Mouse (Mus musculus): ENCODE results near the gene Spcs2.
A peak's percentile ranks its signal among the peaks of the same experiment; 100 is the strongest.

The Spcs2 gene

DNA sequence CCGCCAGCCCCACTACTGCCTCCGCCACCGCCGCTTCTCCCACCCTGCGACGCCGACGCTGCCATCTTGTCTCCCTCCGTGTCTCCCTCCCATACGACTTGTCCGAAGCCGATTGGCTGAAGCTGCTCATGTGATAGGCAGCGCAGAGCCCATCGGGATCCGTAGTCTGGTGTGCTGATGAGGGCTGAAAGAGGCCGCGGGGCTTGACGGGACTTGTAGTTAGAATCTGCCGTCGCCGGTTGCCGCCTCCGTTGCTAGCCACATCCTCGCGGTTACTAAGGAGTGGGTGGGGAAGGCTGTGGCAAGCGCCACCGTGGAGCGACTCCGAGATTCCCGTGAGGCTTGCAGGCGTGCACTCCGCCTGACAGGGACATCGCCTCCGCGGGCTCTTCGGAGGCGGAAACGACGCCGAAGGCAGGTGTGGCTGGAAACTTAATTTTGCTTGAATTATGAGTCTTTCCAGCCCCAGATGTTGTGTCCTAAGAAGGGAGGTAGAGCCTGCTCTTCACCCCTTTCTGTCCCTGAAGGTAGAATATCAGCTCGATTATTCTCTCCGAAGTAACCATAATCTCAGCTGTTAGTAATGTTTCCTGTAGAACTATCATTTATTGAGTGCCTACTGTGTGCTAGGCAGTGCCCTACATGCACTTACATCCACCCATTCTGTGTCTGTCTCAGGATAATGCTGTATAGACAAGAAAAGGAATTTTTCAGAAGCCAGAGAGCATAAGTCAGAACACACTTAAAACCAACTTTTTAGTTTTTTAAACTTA, 4.3 kb downstream of the Spcs2 start, which contains the start of gene Xrra1:
TSS of gene Xrra1 (plus strand) at position 304 of the 773 bp plus-strand sequence.
- DNase-seq: peak; percentile 99

DNA sequence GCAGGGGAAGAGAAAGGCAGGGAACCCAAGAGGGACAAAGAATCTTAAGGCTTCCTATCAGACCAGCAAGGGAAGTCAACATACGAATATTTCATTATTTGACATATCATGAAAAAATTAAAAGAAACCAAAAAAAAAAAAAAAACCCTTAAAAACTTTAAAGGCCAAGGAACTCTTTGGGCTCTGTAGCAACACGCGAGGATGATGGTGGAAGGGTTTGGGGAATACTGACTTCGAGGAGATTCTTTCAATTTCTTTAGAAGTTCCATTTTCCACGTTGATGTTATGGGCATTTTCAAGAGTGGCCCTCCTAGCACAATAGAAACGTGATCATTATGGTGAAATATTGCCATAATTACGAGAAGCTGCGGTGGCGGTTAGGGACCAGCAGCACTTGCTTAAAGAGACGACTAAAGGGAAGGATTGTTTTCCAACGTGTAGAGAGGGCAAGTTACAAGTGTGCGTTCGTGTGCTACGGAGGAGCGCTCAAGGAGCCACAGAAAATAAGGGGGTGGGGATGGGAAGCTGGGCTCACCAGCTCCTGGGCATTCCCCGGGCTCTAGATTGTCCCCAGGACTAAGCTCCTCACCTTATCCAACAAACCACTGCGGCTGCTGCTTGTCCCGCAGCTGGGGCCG, 5.0 kb downstream of the Spcs2 start:
- DNase-seq: no peak

DNA sequence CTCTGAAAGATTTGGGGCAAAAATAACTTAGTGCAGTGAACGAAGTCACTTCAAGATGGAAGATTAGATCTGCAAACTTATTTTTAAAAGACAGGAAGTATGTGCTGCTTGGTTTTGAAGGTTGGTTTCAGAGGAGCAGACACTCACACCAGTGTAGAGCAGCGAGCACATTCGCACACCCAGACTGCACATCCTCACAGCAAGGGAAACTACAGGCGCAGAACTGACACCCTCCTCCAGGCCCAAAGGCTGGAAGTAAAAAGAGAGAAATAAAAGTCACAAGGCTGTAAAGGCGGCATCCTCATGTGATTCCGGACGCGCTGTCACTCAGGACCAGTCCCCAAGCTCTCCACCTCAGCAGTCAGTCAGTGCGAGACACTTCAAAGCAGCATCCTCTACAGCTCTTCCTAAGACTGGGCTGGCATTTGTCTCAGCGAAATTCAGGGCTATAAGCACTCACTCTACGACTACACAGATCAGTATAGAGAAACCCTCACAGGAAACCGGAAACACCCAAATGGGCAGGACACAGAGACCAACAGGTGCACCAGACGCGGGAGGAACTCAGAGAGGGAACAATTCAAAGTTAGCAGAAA, 6.9 kb downstream of the Spcs2 start:
- DNase-seq: no peak

DNA sequence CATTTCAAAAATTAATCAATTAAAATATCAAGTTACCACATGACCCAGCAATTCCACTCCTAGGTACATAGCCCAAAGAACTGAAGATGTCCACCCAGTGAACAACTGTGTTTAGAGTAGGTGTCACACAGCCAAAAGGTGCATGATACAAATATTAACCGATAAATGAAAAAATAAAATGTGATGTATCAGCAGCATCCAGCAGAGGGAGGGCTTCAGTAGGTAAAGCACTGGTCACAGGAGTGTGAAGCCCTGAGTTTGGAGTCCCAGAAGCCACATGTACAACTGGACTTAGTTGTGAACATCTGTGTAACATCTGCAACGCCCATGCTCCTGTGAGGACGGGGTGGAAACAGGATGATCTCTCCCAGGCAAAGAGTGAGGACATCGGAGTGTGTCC, 9.0 kb downstream of the Spcs2 start:
- no peak for DNase-seq

DNA sequence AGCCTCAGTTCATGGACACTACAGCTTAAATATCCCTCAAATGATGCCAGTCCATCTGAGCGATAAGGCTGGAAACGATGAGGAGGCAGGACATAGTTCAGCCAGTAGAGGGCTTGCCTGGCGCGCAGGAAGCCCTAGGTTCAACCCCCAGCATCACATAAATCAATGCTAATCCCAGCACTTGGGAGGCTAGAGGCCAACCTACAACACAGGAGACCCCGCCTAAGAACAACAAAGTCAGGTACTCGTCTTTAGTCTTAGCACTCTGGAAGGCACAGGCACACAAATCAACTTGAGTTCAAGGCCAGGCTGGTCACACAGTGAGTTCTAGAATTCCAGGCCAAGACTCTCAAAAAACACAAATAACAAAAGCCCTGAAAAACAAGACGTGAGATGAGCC, 9.9 kb downstream of the Spcs2 start:
- no peak for DNase-seq

DNA sequence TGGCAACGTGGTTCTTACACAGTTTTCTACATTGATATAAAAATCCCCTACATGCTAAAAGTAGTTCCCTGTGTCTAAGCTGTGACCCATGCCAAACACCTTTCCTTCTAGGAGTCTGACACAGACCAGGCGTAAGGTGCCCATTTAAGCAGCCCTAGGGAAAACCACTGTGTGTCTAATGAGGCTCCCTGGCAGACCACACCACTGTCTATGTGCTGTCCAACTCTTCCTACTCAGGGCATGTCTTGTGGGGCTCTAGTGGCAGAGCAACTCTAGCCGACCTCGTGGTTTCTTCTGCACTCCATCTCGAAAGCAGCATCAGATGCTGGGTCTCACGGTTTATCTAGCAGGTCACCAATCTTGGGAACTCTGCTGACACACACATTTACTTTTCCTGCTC, 11.6 kb downstream of the Spcs2 start:
- no peak for DNase-seq

DNA sequence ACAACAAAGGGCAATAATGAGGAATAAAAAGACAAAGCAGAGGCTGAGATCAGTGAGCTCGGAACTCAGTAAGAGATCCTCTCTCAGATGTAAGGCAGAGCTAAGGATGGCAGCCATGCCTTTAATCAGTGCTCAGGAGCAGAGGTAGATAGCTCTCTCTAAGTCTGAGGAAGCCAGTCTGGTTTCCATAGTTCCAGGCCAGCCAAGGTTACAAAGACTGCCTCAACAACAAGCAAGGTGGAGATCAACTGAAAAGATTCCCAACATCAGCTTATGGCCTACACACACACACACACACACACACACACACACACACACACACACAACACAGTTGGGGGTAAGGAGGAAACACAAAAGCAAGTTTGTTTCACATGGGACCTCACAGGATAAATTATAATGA, 12.1 kb downstream of the Spcs2 start:
- DNase-seq: no peak

DNA sequence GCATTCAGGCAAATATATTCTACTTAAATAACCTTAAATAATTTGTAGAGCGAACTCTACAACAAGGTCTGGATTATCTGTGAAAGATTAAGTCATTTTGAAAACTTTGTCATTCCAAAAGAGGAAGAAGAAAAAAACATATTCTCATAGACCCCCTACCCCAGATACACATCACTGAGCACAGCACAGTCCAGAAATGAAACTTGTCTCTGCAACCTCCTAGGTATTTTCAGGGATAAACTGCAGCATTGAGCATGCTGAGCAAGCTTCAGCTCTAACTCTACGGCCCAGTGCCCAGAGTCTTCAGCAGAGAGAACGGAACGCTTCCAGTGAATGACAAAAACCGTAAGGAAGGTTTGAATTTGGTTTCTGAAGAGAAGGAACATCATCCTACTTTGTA, 12.7 kb downstream of the Spcs2 start:
- no peak for DNase-seq

DNA sequence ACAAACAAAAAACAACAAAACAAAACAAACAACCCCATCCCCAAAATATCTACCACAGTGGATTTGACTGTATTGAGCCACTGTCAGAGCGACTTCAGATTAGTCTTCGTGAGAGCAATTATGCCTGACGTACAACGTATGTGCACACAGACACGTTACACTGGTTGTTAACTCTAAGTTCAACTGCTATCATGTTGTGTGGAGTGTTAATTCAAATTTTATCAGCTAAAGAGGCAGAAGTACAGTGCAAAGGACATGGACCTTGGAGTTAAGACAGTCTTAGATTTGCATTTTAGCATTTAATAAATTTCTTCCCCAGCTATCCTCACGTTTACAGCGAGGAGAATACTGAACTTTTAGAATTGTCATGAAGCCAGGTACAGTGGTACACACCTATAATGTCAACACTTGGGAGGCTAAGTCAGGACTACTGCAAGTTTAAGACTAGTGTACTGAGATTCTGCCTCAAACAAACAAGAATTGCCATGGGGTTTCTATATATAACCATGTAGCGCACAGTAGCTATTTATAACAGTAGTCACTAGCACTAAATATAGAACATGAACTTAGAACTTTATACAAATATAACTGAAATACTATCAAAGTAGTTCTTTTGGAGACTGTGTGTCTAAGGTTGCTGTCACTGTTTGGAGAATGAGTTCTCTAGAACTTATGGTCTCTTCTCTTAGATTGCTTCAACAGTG, 17.6 kb downstream of the Spcs2 start:
- no peak for DNase-seq

DNA sequence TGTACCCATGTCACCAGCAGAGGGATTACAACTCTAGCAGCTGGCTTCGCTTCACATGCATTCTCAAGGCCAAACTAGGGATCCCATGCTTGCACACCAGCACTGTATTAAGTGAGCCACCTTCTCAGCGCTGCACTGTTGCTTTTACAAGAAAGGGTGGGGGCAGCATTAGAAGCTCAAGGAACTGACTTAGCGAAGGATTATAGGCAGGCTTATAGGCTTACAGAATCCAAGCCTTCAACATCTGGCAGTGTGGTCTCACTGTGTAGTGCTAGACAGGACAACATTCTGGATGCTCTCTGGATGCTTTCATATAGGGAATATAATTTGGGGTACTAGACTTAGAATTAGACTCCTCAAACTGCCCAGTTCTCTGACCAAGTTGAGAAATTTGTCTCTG, 25.0 kb downstream of the Spcs2 start:
- no peak for DNase-seq

DNA sequence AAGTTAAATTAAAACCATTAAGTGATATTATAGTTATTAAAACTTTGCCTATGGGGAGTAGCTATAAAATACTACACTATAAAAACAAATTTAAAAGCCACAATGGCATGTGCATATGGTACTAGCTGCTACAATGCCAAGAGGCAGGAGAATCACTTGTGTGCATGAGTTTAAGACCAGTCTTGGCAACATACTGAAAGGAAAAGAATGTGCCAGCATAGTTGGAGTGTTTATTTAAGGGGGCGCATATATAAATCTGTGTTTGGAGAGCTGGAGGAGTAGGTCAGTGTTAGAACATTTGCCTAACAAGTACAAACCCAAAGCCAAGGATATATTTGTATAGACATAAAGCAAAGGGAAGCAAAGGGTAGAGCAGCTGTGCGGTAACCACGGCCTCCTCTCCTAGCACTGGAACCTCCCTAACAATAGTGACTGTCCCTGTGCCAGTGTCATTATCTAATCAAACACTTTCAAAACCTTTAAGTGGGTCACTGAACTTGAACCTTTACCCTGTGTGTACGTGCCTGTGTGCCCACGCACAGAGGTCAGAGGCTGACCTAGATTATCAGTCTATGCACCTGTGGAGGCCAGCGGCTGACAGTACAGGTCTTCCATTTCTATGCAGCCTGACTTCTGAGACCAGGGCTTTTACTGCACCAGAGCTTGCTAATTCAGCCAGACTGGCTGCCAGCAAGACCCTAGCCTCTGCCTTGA, 25.7 kb downstream of the Spcs2 start:
- peak; percentile 53 for DNase-seq

DNA sequence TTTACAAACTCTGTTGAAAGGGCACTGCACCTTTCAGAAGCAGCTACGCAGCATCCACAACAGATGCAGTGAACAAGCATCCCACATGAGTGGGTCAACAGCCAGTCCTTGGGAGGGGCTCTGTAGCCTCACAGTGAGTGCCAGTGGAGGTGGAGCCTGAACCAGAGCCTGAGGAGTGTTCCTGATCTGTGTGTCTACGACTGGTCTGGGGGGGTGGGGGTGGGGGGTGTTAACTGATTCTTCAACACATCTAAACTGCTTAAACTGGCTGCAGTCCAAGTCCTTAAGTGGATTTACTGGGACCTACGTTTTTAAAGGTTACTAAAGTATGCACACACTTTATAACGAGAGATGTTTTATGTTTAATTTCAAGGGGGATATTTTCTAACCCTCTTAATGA, 26.5 kb downstream of the Spcs2 start:
- DNase-seq: peak; percentile 55

DNA sequence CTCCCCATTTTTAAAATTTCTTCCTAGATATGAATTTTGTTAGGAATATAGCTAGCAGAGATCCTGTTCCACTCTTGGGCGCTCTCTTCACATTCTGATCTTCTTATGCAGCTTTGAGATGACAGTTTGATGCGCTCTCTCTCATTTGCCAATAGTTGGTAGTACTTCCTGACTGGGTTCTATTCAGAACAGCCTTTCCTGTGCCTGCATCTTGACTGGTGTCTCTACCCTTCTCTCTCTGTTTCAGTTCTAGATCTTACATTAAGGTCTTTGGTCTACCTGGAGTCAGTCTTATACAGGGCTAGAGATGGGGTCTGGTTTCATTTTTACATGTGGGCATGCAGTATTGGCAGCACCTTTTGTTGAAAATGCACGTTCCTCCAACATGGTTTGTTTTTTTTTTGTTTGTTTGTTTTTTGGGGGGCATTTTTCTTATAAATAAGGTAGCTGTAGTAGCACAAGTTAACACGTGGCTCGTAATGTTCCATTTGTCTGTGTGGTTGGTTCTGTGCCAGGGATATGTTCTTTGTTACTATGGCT, 28.9 kb downstream of the Spcs2 start:
- DNase-seq: no peak

DNA sequence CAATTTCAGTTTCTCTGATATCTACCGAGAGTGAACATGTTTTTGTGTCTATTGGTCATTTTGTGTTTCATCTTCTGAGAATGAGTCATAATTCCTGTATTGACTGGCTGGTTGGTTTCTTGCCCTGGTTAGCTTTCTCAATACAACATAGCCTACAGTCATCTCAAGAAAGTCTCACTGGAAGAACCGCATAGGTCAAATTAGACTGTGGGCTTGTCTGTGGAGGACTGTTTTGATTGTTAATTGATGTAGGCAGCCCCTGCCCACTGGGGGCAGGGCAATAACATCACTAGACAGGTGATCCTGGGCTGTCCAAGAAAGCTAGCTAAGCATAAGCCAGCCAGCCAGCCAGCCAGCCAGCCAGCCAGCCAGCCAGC, 29.4 kb downstream of the Spcs2 start:
- no peak for DNase-seq

DNA sequence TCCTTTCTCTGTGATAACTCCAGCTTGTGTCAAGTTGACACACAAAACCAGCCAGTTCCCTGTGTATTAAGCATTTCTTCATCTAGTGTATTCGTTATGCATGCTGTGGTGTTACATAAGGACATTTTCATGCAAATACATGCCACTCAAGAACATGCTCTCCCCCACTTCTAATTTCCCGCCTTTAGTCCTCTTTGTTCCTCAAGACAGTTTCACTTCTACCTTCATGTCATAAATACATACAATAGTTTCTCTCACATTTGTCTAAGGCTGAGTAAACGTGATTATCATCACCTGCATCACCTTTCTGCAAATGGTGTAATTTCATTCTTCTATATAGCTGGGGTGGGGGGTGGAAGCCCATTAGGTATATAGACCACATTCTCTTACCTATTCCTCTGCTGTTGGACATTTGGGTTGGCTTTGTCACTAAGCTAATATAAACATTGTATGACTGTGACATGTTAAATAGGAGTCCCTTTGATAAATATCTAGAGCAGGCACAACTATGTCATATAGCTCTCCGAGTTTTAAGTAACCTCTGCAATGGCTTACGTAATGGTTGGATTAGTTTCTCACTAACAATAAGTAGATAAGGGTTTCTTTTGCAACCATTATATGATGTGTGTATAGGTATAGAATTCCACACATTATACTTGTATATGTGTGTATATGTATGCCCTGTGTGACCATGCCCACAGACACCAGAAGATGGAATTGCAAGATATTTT, 30.0 kb downstream of the Spcs2 start:
- no peak for DNase-seq

DNA sequence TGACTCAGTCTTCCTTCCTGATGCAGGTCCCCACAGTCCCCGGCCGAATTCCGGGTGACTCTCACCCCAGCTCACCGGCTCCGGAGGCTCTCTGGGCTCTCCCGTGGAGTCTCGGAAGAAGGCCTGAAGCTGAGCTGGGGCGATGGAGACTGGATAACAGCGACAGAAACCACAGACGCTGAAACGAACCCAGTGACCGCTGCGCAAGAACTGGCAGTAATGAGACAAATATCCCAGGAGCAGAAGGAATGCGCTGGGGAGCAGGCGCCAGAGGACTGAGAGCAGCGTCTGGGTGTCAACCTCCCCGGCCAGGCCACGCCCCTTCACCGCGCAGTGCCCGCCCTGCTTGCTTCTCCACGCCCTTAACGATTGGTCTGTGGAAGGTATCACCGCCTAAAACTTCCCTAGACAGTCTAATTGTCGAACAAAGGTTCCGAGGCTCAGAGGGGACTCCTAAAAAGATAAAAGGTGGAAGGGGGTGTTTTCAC, 35.1 kb downstream of the Spcs2 start, which contains the start of gene Neu3:
TSS of gene Neu3 (minus strand) at position 335 of the 488 bp plus-strand sequence.
- peak; percentile 97 for DNase-seq

DNA sequence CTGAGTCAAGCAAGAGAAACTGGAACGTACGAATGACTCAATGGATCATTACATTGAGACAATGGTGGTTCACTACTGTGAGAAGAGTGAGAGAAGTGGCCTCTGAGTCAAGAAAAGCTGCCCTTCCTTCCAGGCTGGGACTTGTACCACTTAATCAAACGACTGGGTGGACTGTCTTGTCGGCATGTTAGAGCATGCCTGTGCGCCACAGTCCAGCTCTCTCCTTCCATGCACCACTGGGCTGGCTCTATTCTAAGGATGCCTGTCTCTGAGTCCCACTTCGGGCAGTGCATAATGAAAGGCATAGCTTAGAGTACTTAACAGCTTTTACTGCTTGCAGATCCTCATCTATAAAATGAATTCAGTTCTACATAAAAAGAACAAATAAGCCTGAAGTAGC, 37.2 kb downstream of the Spcs2 start:
- no peak for DNase-seq

DNA sequence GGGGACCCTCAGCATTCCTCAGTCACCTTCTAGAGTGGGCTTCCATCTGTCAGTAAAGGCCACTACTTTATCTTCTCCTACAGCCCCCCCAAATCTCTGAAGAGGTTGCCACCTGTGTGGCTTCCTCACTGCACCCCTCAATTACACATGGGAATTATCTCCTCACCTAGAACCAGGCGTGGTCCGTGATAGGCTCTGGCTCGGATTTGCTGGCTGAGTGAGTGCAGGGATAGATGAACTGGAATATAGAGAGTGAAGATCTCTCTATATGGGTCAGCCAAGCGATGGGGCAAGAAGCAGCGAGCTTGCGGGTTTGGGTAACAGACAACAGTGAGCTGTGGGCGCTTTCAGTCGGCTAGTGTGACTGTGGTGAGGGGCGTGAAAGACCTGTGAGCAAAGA, 37.8 kb downstream of the Spcs2 start:
- no peak for DNase-seq

DNA sequence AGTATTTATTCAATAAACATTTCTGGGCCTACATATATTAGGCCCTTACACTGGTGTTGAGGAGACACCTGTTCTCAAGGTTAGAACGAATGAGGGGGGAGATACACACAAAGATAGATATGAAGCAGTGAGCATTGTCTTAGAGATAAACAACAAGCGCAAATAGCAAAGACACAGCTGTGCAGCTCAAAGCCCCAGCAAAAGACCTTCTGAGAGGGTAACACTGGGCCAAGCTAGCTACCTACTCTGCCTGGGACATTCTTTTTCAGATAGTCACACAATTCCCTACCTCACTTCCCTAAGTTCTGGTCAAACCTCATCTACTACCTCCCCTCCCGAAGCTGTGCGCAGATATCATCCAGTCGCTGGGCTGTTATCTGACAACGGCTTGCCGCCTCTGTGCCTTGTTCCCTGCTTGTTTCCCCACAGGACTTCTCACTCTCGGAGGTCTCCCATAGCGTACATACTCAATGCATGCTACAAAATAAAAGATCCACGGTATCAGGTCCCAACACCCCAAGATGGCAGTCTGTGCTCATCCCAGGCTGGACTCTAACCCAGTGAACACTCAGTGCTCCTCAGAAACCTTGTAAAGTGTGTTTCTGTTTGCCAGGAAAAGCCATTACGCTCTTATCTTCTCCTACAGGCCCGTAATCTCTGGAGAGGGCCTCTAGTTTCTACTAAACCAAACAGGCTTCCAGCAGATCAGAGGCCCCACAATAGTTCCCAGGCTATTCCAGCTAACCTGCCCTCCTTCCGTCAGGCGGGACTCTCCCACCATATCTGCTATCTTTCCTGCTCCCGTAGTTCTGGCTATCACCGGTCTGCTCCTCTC, 38.4 kb downstream of the Spcs2 start:
- DNase-seq: no peak

DNA sequence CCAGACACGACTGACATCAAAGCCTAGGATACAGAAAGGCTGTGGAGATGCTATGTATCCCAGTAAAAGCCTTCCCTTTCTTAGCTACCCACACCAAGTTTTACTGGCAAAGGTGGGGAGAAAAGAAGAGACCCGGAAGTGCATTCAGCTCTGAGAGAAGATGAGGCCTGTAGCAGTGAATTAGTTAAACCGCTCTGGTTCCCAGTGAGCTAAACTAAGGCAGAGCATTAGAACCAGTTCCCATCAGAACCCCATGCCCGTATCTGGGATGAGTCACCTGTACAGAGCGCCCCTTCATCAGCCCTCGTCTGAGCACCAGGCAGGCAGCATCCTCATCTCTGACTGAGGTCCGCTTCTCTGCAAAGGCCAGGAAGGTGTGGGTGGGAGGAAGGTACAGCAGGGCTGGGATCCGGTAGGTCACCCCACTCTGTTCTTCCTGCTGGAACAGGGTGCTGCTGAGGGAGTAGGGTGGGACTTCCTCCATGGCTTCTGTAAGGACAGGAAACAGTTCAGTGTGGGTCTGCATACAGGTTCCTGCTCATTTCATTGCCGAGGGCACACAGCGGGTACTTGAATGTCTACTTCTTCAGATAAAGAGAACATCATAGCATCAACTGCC, 40.1 kb downstream of the Spcs2 start:
- DNase-seq: no peak
